Mouse (Mus musculus) lung, embryonic 14.5 days (tissue): Measurements from ENCODE around the gene Rpl21. TPM values are rescaled to one million over a fixed set of nuclear protein-coding genes. Genes with fewer than 3 reads are reported as not detected.

Experiments
- ATAC-seq: fragments of 200-750 bp; cut with Nextera tagmentation; 2 replicates; pipeline ENCODE4 v1.8.0; 2017; ENCODE audit warnings: mild to moderate bottlenecking, moderate TSS enrichment, moderate library complexity; ENCODE audit not compliant: insufficient read depth
- DNase-seq: peaks from one replicate; pipeline ENCODE4 v3.0.0-alpha.2; 2015
- H3K27ac ChIP-seq: fragments of 300-500 bp; sonication (generic); 2 replicates; pipeline ENCODE4 v1.5.1; 2014; ENCODE audit warnings: low read depth, mild to moderate bottlenecking, moderate library complexity
- H3K27me3 ChIP-seq: fragments of 300-500 bp; sonication (generic); 2 replicates; pipeline ENCODE4 v1.6.1; 2014; ENCODE audit warnings: low read length, control low read depth; ENCODE audit not compliant: insufficient read depth
- H3K36me3 ChIP-seq: fragments of 300-500 bp; sonication (generic); 2 replicates; pipeline ENCODE4 v1.6.1; 2014; ENCODE audit warnings: control low read depth; ENCODE audit not compliant: insufficient read depth
- H3K4me1 ChIP-seq: fragments of 300-500 bp; sonication (generic); 2 replicates; pipeline ENCODE4 v1.6.1; 2014; ENCODE audit warnings: antibody characterized with exemption, control low read depth; ENCODE audit not compliant: insufficient read depth
- H3K4me2 ChIP-seq: fragments of 300-500 bp; sonication (generic); 2 replicates; pipeline ENCODE4 v1.6.1; 2014; ENCODE audit warnings: mild to moderate bottlenecking
- H3K4me3 ChIP-seq: fragments of 300-500 bp; sonication (generic); 2 replicates; pipeline ENCODE4 v1.5.1; 2014; ENCODE audit warnings: low read depth, low read length
- H3K9ac ChIP-seq: fragments of 300-500 bp; sonication (generic); 2 replicates; pipeline ENCODE4 v1.6.1; 2014
- H3K9me3 ChIP-seq: fragments of 300-500 bp; sonication (generic); 2 replicates; pipeline ENCODE4 v1.6.1; 2016; ENCODE audit warnings: low read depth, low read length, control low read depth
- CTCF ChIP-seq: IDR thresholded peaks from 2 replicates; pipeline ENCODE4 v1.5.1; 2016; ENCODE audit warnings: antibody characterized with exemption, low read depth
- WGBS: fragments of 180-500 bp; shearing (Covaris S2); extraction: QIAGEN DNeasy Blood & Tissue Kit; methylation state at CpG from one replicate; pipeline ENCODE4 v1.1.7; 2014; 5-methylcytosine and 5-hydroxymethylcytosine counted together
- polyA plus RNA-seq: library from polyadenylated mRNA; unstranded; fragments of >200 nt; fragmentation: Nextera tagmentation; extraction: Ambion mirVana; gene quantifications from 2 replicates; pipeline ENCODE4 v1.2.1, GENCODE M21; 2014

Gene Rpl21
- polyA plus RNA-seq, 1 experiment from 2014 or later: 678 TPM

- DNase-seq (peak; percentile 42), ATAC-seq (no peak)
- Histone ChIP-seq H3K27ac (no peak overlapping the region), H3K4me2 (no peak overlapping the region), H3K36me3 (peaks cover 31% of the 10 kb centered on the region), H3K4me3 (no peak overlapping the region), H3K27me3 (no peaks in the 10 kb centered on the region; the same call in 1 of the 2 replicates), H3K9ac (no peak overlapping the region), H3K9me3 (no peaks in the 10 kb centered on the region), H3K4me1 (peaks cover 8% of the 10 kb centered on the region; the same call in 1 of the 2 replicates)
- WGBS: 55% methylated on average over 4 of the region's 4 CpGs
- no peak for TF ChIP-seq CTCF
Observed at GRCm38 (mm10) chr5:146841996-146842395, 9.3 kb downstream of the Rpl21 start.

GRCm38 (mm10) chr5:146844301-146844941, 11.7 kb downstream of the Rpl21 start:
- Histone ChIP-seq H3K27me3 (no peaks in the 10 kb centered on the region; the same call in 1 of the 2 replicates), H3K4me2 (peak overlapping the region; percentile 97), H3K4me1 (peaks cover 8% of the 10 kb centered on the region; the same call in 1 of the 2 replicates), H3K4me3 (peak overlapping the region; percentile 71), H3K9me3 (no peaks in the 10 kb centered on the region), H3K9ac (peak overlapping the region; percentile 69), H3K36me3 (0 out of 2 replicates have a peak, but pooled peaks cover 11% of the 10 kb centered on the region), H3K27ac (peak overlapping the region; percentile 46; the same call in 1 of the 2 replicates)
- ATAC-seq (peak; percentile 21; the same call in 1 of the 2 replicates), DNase-seq (no peak)
- TF ChIP-seq CTCF: peak; percentile 53
- 11% methylated on average over 6 of the region's 6 CpGs for WGBS

- peak; percentile 95 for DNase-seq
- Histone ChIP-seq H3K9me3 (no peaks in the 10 kb centered on the region), H3K36me3 (0 out of 2 replicates have a peak, but pooled peaks cover 8% of the 10 kb centered on the region), H3K27ac (peak within 1 kb of the TSS; percentile 46; the same call in 1 of the 2 replicates), H3K9ac (peak within 1 kb of the TSS; percentile 69), H3K4me3 (peak within 1 kb of the TSS; percentile 71), H3K4me1 (peaks cover 8% of the 10 kb centered on the region; the same call in 1 of the 2 replicates), H3K4me2 (peak within 1 kb of the TSS; percentile 97), H3K27me3 (no peaks in the 10 kb centered on the region; the same call in 1 of the 2 replicates)
- ATAC-seq: peak; percentile 93
- peak; percentile 32; the same call in 1 of the 2 replicates for TF ChIP-seq CTCF
- under 1% methylated on average over 39 of the region's 40 CpGs for WGBS
Observed at GRCm38 (mm10) chr5:146844945-146845365, 12.3 kb downstream of the Rpl21 start, which contains the start of gene Rasl11a. TSS of gene Rasl11a (plus strand) at chr5:146845071.

- no peaks in the 10 kb centered on the region; the same call in 1 of the 2 replicates for H3K27me3 ChIP-seq
- peak overlapping the region; percentile 97 for H3K4me2 ChIP-seq
- H3K4me3 ChIP-seq: peak overlapping the region; percentile 71
- peak; percentile 80 for DNase-seq
- TF ChIP-seq CTCF: no peak
- no peak for ATAC-seq
- peak overlapping the region; percentile 48; the same call in 1 of the 2 replicates for H3K27ac ChIP-seq
- no peak overlapping the region for H3K9ac ChIP-seq
- no peaks in the 10 kb centered on the region for H3K9me3 ChIP-seq
- WGBS: 21% methylated on average over 2 of the region's 2 CpGs
- H3K4me1 ChIP-seq: peaks cover 8% of the 10 kb centered on the region; the same call in 1 of the 2 replicates
- H3K36me3 ChIP-seq: 0 out of 2 replicates have a peak, but pooled peaks cover 4% of the 10 kb centered on the region
Observed at GRCm38 (mm10) chr5:146846489-146846888, 13.8 kb downstream of the Rpl21 start.

GRCm38 (mm10) chr5:146848936-146849582, 16.4 kb downstream of the Rpl21 start:
- Histone ChIP-seq H3K27ac (no peak overlapping the region; the same call in 1 of the 2 replicates), H3K27me3 (no peaks in the 10 kb centered on the region; the same call in 1 of the 2 replicates), H3K4me3 (no peak overlapping the region), H3K4me1 (peaks cover 8% of the 10 kb centered on the region; the same call in 1 of the 2 replicates), H3K9ac (no peak overlapping the region), H3K36me3 (0 out of 2 replicates have a peak, but pooled peaks cover 4% of the 10 kb centered on the region), H3K9me3 (no peaks in the 10 kb centered on the region), H3K4me2 (no peak overlapping the region)
- 65% methylated on average over 4 of the region's 4 CpGs for WGBS
- ATAC-seq (no peak), DNase-seq (no peak)
- TF ChIP-seq CTCF: no peak

GRCm38 (mm10) chr5:146856106-146856505, 23.4 kb downstream of the Rpl21 start:
- H3K27ac ChIP-seq: no peak overlapping the region
- WGBS: 86% methylated on average over 3 of the region's 3 CpGs
- H3K9ac ChIP-seq: no peak overlapping the region
- H3K4me1 ChIP-seq: no peaks in the 10 kb centered on the region
- ATAC-seq (no peak), DNase-seq (no peak)
- no peak overlapping the region for H3K4me2 ChIP-seq
- H3K27me3 ChIP-seq: no peaks in the 10 kb centered on the region
- no peaks in the 10 kb centered on the region for H3K9me3 ChIP-seq
- no peak overlapping the region for H3K4me3 ChIP-seq
- no peaks in the 10 kb centered on the region for H3K36me3 ChIP-seq
- TF ChIP-seq CTCF: peak; percentile 36; the same call in 1 of the 2 replicates

GRCm38 (mm10) chr5:146857620-146858019, 24.9 kb downstream of the Rpl21 start:
- H3K9me3 ChIP-seq: no peaks in the 10 kb centered on the region
- no peak for TF ChIP-seq CTCF
- H3K36me3 ChIP-seq: no peaks in the 10 kb centered on the region
- WGBS: 62% methylated on average over 8 of the region's 8 CpGs
- ATAC-seq (no peak), DNase-seq (no peak)
- no peaks in the 10 kb centered on the region for H3K27me3 ChIP-seq
- no peak overlapping the region for H3K4me2 ChIP-seq
- H3K4me3 ChIP-seq: no peak overlapping the region
- no peak overlapping the region for H3K9ac ChIP-seq
- no peak overlapping the region for H3K27ac ChIP-seq
- 0 out of 2 replicates have a peak, but pooled peaks cover 3% of the 10 kb centered on the region for H3K4me1 ChIP-seq
